Mouse (Mus musculus) ES-Bruce4 (cell line): ENCODE results near the gene Olfr1040. TPM values are rescaled to one million over a fixed set of nuclear protein-coding genes. Genes with fewer than 3 reads are reported as not detected.

ENCODE experiments used
- H3K27ac ChIP-seq: 2 replicates; pipeline ENCODE4 v1.5.1; 2012; ENCODE audit warnings: low read length, inconsistent platforms; ENCODE audit not compliant: insufficient read depth
- H3K27me3 ChIP-seq: 2 replicates; pipeline ENCODE4 v1.6.1; 2012; ENCODE audit warnings: mild to moderate bottlenecking, low read length, inconsistent platforms; ENCODE audit not compliant: control insufficient read depth, poor library complexity, insufficient read depth, severe bottlenecking
- H3K36me3 ChIP-seq: 2 replicates; pipeline ENCODE4 v1.6.1; 2012; ENCODE audit warnings: inconsistent platforms, mild to moderate bottlenecking, low read length, moderate library complexity; ENCODE audit not compliant: control insufficient read depth, poor library complexity, insufficient read depth, severe bottlenecking
- H3K4me1 ChIP-seq: one replicate; pipeline ENCODE4 v1.8.1; 2011; ENCODE audit warnings: low read length; ENCODE audit not compliant: control insufficient read depth, insufficient read depth
- H3K4me3 ChIP-seq: 2 replicates; pipeline ENCODE4 v1.5.1; 2011; ENCODE audit warnings: low read depth, mild to moderate bottlenecking, low read length
- H3K9ac ChIP-seq: 2 replicates; pipeline ENCODE4 v1.6.1; 2012; ENCODE audit warnings: low read depth, mild to moderate bottlenecking, inconsistent platforms; ENCODE audit not compliant: poor library complexity, severe bottlenecking
- H3K9me3 ChIP-seq: replicated peaks from 2 replicates; pipeline ENCODE4 v1.6.1; 2012; ENCODE audit warnings: mild to moderate bottlenecking, low read length, inconsistent platforms; ENCODE audit not compliant: control insufficient read depth, poor library complexity, insufficient read depth, severe bottlenecking
- CTCF ChIP-seq: IDR thresholded peaks from one replicate; pipeline ENCODE4 v1.8.1; 2011; ENCODE audit warnings: low read depth, low read length
- EP300 ChIP-seq: IDR thresholded peaks from 2 replicates; pipeline ENCODE4 v1.6.1; 2011; ENCODE audit warnings: low read depth, low read length; ENCODE audit not compliant: insufficient read depth
- POLR2A ChIP-seq: IDR thresholded peaks from one replicate; pipeline ENCODE4 v1.8.1; 2011; ENCODE audit warnings: low read length; ENCODE audit not compliant: insufficient read depth
- polyA plus RNA-seq: library from polyadenylated mRNA; stranded (reverse); fragments of >200 nt; gene quantifications from 2 replicates; pipeline ENCODE4 v1.2.4, GENCODE M21; 2011; ENCODE audit warnings: low read depth; ENCODE audit not compliant: missing spikeins, insufficient read depth, insufficient read length

Olfr1040 gene
- polyA plus RNA-seq, 1 experiment = not detected

- H3K36me3 ChIP-seq = no peaks in the 10 kb centered on the region
- H3K27ac ChIP-seq = no peak within 1 kb of the TSS
- H3K4me1 ChIP-seq = no peaks in the 10 kb centered on the region
- no peak within 1 kb of the TSS for H3K9ac ChIP-seq
- H3K27me3 ChIP-seq = no peaks in the 10 kb centered on the region
- no peak within 1 kb of the TSS for H3K4me3 ChIP-seq
- TF ChIP-seq EP300 (no peak), CTCF (no peak), POLR2A (no peak)
- no peaks in the 10 kb centered on the region for H3K9me3 ChIP-seq
Measured at GRCm38 (mm10) chr2:86167422-86167821, 20.9 kb upstream of the Olfr1040 start, which contains the start of gene Olfr1043. Gene Olfr1043 (minus strand): TSS chr2:86167522.

- Histone ChIP-seq H3K4me3 (no peak within 1 kb of the TSS), H3K4me1 (no peaks in the 10 kb centered on the region), H3K36me3 (no peaks in the 10 kb centered on the region), H3K9ac (no peak within 1 kb of the TSS), H3K27ac (no peak within 1 kb of the TSS), H3K9me3 (no peaks in the 10 kb centered on the region), H3K27me3 (no peaks in the 10 kb centered on the region)
- TF ChIP-seq POLR2A (no peak), EP300 (no peak), CTCF (no peak)
Measured at GRCm38 (mm10) chr2:86161738-86162137, 15.2 kb upstream of the Olfr1040 start, which contains the start of gene Olfr1042. Gene Olfr1042 (minus strand): TSS chr2:86161838.

- Histone ChIP-seq H3K4me3 (no peak within 1 kb of the TSS), H3K9ac (no peak within 1 kb of the TSS), H3K36me3 (no peaks in the 10 kb centered on the region), H3K9me3 (no peaks in the 10 kb centered on the region), H3K27ac (no peak within 1 kb of the TSS), H3K4me1 (no peaks in the 10 kb centered on the region), H3K27me3 (no peaks in the 10 kb centered on the region)
- TF ChIP-seq POLR2A (no peak), CTCF (no peak), EP300 (no peak)
Measured at GRCm38 (mm10) chr2:86135828-86136227, 10.7 kb downstream of the Olfr1040 start, which contains the start of gene Olfr1039. Gene Olfr1039 (minus strand): TSS chr2:86135928.

Other genes with a start within 250 kb of the Olfr1040 start
- gene Olfr1024, start 241.7 kb downstream of the Olfr1040 start, polyA plus RNA-seq = not detected in 2 replicates
- gene Olfr1025-ps1, start 231.5 kb downstream of the Olfr1040 start, polyA plus RNA-seq = not detected in 2 replicates
- gene Olfr1026, start 225.2 kb downstream of the Olfr1040 start, polyA plus RNA-seq = not detected in 2 replicates
- not detected in 2 replicates for gene Olfr1028, start 196.3 kb downstream of the Olfr1040 start, polyA plus RNA-seq
- not detected in 2 replicates for gene Olfr1029, start 172.8 kb downstream of the Olfr1040 start, polyA plus RNA-seq
- not detected in 2 replicates for gene Olfr1030, start 167.5 kb downstream of the Olfr1040 start, polyA plus RNA-seq
- gene Olfr1031, start 156.4 kb downstream of the Olfr1040 start, polyA plus RNA-seq = not detected in 2 replicates
- not detected in 2 replicates for gene Olfr1032, start 141.2 kb downstream of the Olfr1040 start, polyA plus RNA-seq
- not detected in 2 replicates for gene Olfr1033, start 126.1 kb downstream of the Olfr1040 start, polyA plus RNA-seq
- not detected in 2 replicates for gene Olfr1034, start 100.9 kb downstream of the Olfr1040 start, polyA plus RNA-seq
- not detected in 2 replicates for gene Olfr1036, start 72.7 kb downstream of the Olfr1040 start, polyA plus RNA-seq
- gene Olfr1037, start 59.3 kb downstream of the Olfr1040 start, polyA plus RNA-seq = not detected in 2 replicates
- gene Olfr1039, start 10.8 kb downstream of the Olfr1040 start, polyA plus RNA-seq = not detected in 2 replicates
- gene Olfr1042, start 15.1 kb upstream of the Olfr1040 start, polyA plus RNA-seq = not detected in 2 replicates
- gene Olfr1043, start 20.8 kb upstream of the Olfr1040 start, polyA plus RNA-seq = not detected in 2 replicates
- not detected in 2 replicates for gene Olfr1044, start 31.1 kb upstream of the Olfr1040 start, polyA plus RNA-seq
- not detected in 2 replicates for gene Olfr52, start 39.0 kb upstream of the Olfr1040 start, polyA plus RNA-seq
- not detected in 2 replicates for gene Olfr1045, start 56.3 kb upstream of the Olfr1040 start, polyA plus RNA-seq
- not detected in 2 replicates for gene Olfr1046, start 72.6 kb upstream of the Olfr1040 start, polyA plus RNA-seq
- gene Olfr1047, start 84.7 kb upstream of the Olfr1040 start, polyA plus RNA-seq = not detected in 2 replicates
- gene Olfr1048, start 93.6 kb upstream of the Olfr1040 start, polyA plus RNA-seq = not detected in 2 replicates
- gene Olfr1049, start 111.6 kb upstream of the Olfr1040 start, polyA plus RNA-seq = not detected in 2 replicates
- not detected in 2 replicates for gene Olfr1051, start 132.4 kb upstream of the Olfr1040 start, polyA plus RNA-seq
- gene Olfr1052, start 145.7 kb upstream of the Olfr1040 start, polyA plus RNA-seq = not detected in 2 replicates
- gene Olfr1053, start 168.6 kb upstream of the Olfr1040 start, polyA plus RNA-seq = not detected in 2 replicates
- not detected in 2 replicates for gene Olfr1054, start 188.7 kb upstream of the Olfr1040 start, polyA plus RNA-seq
- gene Olfr1055, start 203.6 kb upstream of the Olfr1040 start, polyA plus RNA-seq = not detected in 2 replicates
- not detected in 2 replicates for gene Olfr1056, start 215.7 kb upstream of the Olfr1040 start, polyA plus RNA-seq
- not detected in 2 replicates for gene Olfr1057, start 231.7 kb upstream of the Olfr1040 start, polyA plus RNA-seq
- gene Olfr1058, start 241.8 kb upstream of the Olfr1040 start, polyA plus RNA-seq = not detected in 2 replicates